Mouse (Mus musculus): Measurements from ENCODE around the gene Emid1. TPM values are rescaled to one million over a fixed set of nuclear protein-coding genes. Genes with fewer than 3 reads are reported as not detected.
A peak's percentile ranks its signal among the peaks of the same experiment; 100 is the strongest.

Emid1 gene
- polyA plus RNA-seq, 1 experiment from 2014 or later: 8.0 TPM

DNA sequence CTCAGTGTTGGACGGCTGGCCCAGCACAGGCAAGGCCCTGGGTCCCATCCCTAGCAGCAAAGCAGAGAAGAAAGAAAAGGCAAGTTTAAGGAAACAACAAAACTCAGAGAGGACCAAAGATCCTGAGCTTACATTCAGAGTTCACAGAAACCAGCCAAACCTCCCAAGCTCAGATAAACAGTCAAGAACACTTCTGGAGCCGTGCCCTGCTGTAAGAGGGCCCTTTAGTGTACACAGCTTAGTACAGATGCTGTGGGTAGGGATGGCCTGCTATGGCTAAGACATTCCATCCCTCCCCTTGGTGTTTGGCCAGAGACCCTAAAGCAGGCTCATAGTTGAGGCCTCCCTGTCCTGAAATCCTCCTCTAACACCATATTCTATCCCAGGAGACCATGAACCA lies 13.4 kb downstream of the Emid1 start:
- H3K4me3 ChIP-seq (ENCODE audit: low read length): no peak overlapping the region
- no peaks in the 10 kb centered on the region for H3K27me3 ChIP-seq (ENCODE audit: control insufficient read depth, insufficient read depth, low read length)
- no peak overlapping the region for H3K9ac ChIP-seq (ENCODE audit: low read length)
- peaks cover 16% of the 10 kb centered on the region for H3K4me1 ChIP-seq (ENCODE audit: control insufficient read depth, insufficient read depth, low read length)
- no peaks in the 10 kb centered on the region for H3K36me3 ChIP-seq (ENCODE audit: control insufficient read depth, insufficient read depth)
- WGBS: 65% methylated on average over 2 of the region's 2 CpGs
- H3K27ac ChIP-seq (ENCODE audit: low read length): no peak overlapping the region
- no peaks in the 10 kb centered on the region for H3K9me3 ChIP-seq (replicated peaks; ENCODE audit: control insufficient read depth, low read length)
- no peak overlapping the region for H3K4me2 ChIP-seq (ENCODE audit: low read depth, low read length)
- no peak for ATAC-seq (replicated peaks; ENCODE audit: extremely low read depth, insufficient read depth, low FRiP score)

DNA sequence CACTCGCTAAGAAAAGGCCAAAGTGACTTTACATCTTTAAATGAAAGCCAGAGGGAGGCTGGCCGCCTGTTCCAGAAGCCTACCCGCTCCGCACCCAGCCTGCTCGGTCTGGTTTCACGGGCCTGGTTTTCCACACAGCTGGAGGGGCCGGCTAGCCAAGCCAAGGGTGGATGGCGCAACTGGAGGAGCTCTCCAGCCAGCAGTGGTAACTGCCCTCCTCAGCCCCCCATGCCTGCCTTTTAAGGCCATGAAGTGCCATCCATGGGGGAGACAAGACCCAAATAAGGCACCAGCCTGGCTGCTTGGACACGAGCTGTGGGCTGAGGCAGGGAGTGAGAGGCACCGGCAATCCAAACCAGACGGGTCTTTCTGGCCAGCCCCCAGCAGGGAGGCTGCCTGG lies 16.1 kb downstream of the Emid1 start:
- H3K4me3 ChIP-seq (ENCODE audit: low read length): no peak overlapping the region
- H3K27me3 ChIP-seq (ENCODE audit: control insufficient read depth, insufficient read depth, low read length): no peaks in the 10 kb centered on the region
- no peak for ATAC-seq (replicated peaks; ENCODE audit: extremely low read depth, insufficient read depth, low FRiP score)
- H3K4me2 ChIP-seq (ENCODE audit: low read depth, low read length): no peak overlapping the region
- no peak overlapping the region for H3K27ac ChIP-seq (ENCODE audit: low read length)
- no peaks in the 10 kb centered on the region for H3K36me3 ChIP-seq (ENCODE audit: control insufficient read depth, insufficient read depth)
- no peak overlapping the region for H3K9ac ChIP-seq (ENCODE audit: low read length)
- WGBS: 65% methylated on average over 11 of the region's 11 CpGs
- peaks cover 10% of the 10 kb centered on the region for H3K4me1 ChIP-seq (ENCODE audit: control insufficient read depth, insufficient read depth, low read length)
- no peaks in the 10 kb centered on the region for H3K9me3 ChIP-seq (replicated peaks; ENCODE audit: control insufficient read depth, low read length)

DNA sequence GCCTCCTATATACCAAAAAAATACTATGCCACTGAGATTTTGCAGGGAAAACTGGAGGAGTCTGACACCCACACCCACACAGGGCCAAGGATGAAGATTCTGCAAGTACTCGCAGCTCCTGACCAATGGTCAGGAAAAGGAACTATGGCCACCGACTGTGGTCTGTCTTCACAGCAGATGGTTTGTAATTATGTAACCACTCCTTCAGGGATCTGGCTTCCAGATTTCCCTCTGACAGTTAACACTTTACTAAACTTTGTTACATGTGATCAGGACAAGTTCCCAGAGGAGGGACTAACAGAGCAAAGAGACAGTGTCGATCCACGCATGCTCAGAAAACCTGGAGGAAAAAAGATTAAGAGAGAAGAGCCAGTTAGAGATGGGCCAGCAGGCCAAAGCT lies 19.3 kb downstream of the Emid1 start:
- Histone ChIP-seq H3K4me2 (ENCODE audit: low read depth, low read length) (no peak overlapping the region), H3K9ac (ENCODE audit: low read length) (no peak overlapping the region), H3K27ac (ENCODE audit: low read length) (no peak overlapping the region), H3K27me3 (ENCODE audit: control insufficient read depth, insufficient read depth, low read length) (no peaks in the 10 kb centered on the region), H3K9me3 (replicated peaks; ENCODE audit: control insufficient read depth, low read length) (no peaks in the 10 kb centered on the region), H3K4me3 (ENCODE audit: low read length) (no peak overlapping the region), H3K36me3 (ENCODE audit: control insufficient read depth, insufficient read depth) (no peaks in the 10 kb centered on the region), H3K4me1 (ENCODE audit: control insufficient read depth, insufficient read depth, low read length) (no peaks in the 10 kb centered on the region)
- WGBS: 76% methylated on average over 4 of the region's 4 CpGs
- no peak for ATAC-seq (replicated peaks; ENCODE audit: extremely low read depth, insufficient read depth, low FRiP score)

DNA sequence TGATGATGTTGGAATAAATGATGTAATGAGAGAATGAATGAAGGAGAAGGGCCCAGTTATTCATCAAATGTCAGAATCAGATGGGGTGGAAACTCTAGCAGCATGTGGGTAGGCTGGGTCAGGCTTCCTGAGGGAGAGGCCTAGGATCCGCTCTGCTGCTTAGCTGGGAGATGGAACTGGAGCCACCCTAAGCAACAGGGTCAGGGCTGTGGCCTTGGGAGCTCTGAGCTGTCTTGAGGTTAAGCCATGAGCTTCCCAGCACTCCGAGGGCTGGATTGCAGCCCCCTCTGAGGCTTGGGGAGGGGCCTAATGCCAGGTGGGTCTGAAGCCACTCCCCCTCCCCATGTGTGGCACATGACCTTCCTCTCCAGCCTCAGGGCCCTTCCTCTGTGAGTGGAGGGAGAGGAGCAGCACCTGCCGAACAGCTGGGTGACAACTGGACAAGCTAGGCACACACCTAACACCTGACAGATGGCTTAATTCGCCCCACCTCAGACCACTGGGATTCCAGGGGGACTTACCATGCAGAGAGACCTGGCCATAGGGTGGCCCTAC lies 21.9 kb downstream of the Emid1 start:
- no peak overlapping the region for H3K9ac ChIP-seq (ENCODE audit: low read length)
- H3K27ac ChIP-seq (ENCODE audit: low read length): no peak overlapping the region
- ATAC-seq (replicated peaks; ENCODE audit: extremely low read depth, insufficient read depth, low FRiP score): no peak
- WGBS: 70% methylated on average over 4 of the region's 4 CpGs
- H3K27me3 ChIP-seq (ENCODE audit: control insufficient read depth, insufficient read depth, low read length): no peaks in the 10 kb centered on the region
- H3K4me2 ChIP-seq (ENCODE audit: low read depth, low read length): no peak overlapping the region
- H3K9me3 ChIP-seq (replicated peaks; ENCODE audit: control insufficient read depth, low read length): no peaks in the 10 kb centered on the region
- no peaks in the 10 kb centered on the region for H3K36me3 ChIP-seq (ENCODE audit: control insufficient read depth, insufficient read depth)
- no peak overlapping the region for H3K4me3 ChIP-seq (ENCODE audit: low read length)
- no peaks in the 10 kb centered on the region for H3K4me1 ChIP-seq (ENCODE audit: control insufficient read depth, insufficient read depth, low read length)

DNA sequence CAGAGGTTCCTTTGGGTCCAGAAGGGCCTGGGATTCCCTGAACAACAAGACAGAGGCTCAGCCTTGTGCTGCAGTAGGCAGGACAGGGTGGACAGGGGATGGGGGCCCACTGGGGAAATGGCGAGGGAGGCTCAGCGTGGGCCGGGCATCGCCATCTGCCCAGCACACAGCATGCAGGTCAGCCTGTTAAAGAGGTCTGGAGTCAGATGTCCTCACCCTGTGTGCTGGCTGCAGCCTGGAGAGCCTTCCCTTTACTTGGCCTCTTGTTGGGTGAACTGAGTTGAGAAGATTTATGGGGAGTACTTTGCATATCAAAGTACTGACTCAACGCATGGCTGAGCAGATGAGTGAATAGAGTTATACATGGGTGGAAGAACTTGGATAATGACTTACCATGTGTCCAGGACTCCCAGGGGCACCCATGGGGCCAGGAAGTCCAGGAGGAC lies 23.0 kb downstream of the Emid1 start:
- 59% methylated on average over 5 of the region's 5 CpGs for WGBS
- no peaks in the 10 kb centered on the region for H3K27me3 ChIP-seq (ENCODE audit: control insufficient read depth, insufficient read depth, low read length)
- H3K4me1 ChIP-seq (ENCODE audit: control insufficient read depth, insufficient read depth, low read length): no peaks in the 10 kb centered on the region
- ATAC-seq (replicated peaks; ENCODE audit: extremely low read depth, insufficient read depth, low FRiP score): no peak
- H3K36me3 ChIP-seq (ENCODE audit: control insufficient read depth, insufficient read depth): no peaks in the 10 kb centered on the region
- no peak overlapping the region for H3K27ac ChIP-seq (ENCODE audit: low read length)
- H3K9me3 ChIP-seq (replicated peaks; ENCODE audit: control insufficient read depth, low read length): no peaks in the 10 kb centered on the region
- H3K9ac ChIP-seq (ENCODE audit: low read length): no peak overlapping the region
- H3K4me3 ChIP-seq (ENCODE audit: low read length): no peak overlapping the region
- H3K4me2 ChIP-seq (ENCODE audit: low read depth, low read length): no peak overlapping the region

DNA sequence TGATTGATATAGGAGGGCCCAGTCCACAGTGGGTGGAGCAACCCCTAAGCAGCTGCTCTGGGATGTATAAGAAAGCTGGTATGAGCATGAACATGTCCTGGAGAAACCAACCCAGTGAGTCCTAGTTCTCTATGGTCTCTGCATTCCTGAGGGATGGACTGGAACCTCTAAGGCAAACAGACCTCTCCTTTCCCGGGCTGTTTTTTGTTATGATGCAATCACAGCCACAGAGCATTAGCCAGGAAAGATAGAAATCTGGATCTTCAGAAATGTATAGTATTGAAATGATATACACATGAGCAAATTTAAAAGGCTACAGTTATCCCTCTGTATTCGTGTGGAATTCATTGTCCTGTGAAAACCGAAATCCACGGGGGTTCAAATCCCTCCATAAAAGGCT lies 26.3 kb downstream of the Emid1 start:
- Histone ChIP-seq H3K27me3 (ENCODE audit: control insufficient read depth, insufficient read depth, low read length) (no peaks in the 10 kb centered on the region), H3K27ac (ENCODE audit: low read length) (no peak overlapping the region), H3K9me3 (replicated peaks; ENCODE audit: control insufficient read depth, low read length) (no peaks in the 10 kb centered on the region), H3K4me2 (ENCODE audit: low read depth, low read length) (no peak overlapping the region), H3K4me3 (ENCODE audit: low read length) (no peak overlapping the region), H3K36me3 (ENCODE audit: control insufficient read depth, insufficient read depth) (no peaks in the 10 kb centered on the region), H3K4me1 (ENCODE audit: control insufficient read depth, insufficient read depth, low read length) (no peaks in the 10 kb centered on the region), H3K9ac (ENCODE audit: low read length) (no peak overlapping the region)
- 86% methylated on average over 4 of the region's 4 CpGs for WGBS
- ATAC-seq (replicated peaks; ENCODE audit: extremely low read depth, insufficient read depth, low FRiP score): no peak

DNA sequence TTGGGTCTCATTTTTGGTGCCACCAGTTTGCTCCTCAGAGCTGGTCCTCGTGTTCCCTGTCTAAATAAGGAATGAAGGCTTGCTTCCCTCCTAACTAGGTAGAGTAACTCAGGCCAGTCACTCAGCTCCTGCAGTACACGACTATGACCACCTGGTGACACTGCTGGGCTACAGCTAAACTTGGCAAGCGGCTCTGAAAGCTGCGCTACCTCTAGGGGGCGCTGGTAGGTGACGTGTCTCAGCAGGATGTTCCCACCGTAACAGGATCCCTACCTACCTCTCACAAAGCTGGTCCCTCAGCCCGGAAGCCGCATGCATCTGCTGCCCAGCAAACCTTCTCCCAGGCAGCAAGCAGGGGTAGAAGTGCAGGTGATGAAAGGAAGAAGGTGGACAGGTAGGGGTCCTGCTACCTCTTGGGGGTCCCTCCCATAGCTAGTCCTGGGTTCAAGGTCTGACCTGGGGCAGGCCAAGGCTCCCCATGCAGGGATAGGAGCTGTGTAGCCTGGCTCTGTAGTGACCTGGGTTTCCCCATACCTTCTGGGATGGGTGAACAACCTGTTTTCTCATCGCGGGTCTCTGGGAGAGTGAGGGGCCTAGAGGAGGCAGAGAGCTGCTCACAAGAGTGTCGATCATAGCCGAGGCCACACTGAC lies 37.0 kb downstream of the Emid1 start:
- Histone ChIP-seq H3K4me1 (ENCODE audit: control insufficient read depth, insufficient read depth, low read length) (peaks cover 9% of the 10 kb centered on the region), H3K36me3 (ENCODE audit: control insufficient read depth, insufficient read depth) (no peaks in the 10 kb centered on the region), H3K4me2 (ENCODE audit: low read depth, low read length) (no peak overlapping the region), H3K27ac (ENCODE audit: low read length) (no peak overlapping the region), H3K4me3 (ENCODE audit: low read length) (no peak overlapping the region), H3K9me3 (replicated peaks; ENCODE audit: control insufficient read depth, low read length) (no peaks in the 10 kb centered on the region), H3K27me3 (ENCODE audit: control insufficient read depth, insufficient read depth, low read length) (no peaks in the 10 kb centered on the region), H3K9ac (ENCODE audit: low read length) (no peak overlapping the region)
- ATAC-seq (replicated peaks; ENCODE audit: extremely low read depth, insufficient read depth, low FRiP score): peak; percentile 24; the same call in 1 of the 2 replicates
- WGBS: 27% methylated on average over 13 of the region's 13 CpGs

DNA sequence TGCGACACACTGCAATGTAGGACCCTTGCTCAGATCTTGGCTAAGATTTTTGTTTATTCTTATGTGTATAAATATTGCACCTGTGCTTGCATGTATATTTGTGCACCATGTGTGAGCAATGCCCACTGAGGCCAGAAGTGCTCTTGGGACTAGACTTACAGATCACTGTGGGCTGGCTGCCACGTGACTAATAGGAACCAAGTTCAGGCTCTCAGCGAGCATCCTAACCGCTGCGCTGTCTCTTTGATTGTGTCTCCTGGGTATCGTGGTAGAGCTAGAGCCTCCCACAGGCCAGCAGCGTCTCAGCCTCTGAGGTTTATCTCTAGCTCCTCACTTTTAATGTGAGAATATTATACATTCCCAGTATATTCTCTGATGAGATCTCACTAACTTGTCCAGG lies 38.4 kb downstream of the Emid1 start:
- Histone ChIP-seq H3K4me1 (ENCODE audit: control insufficient read depth, insufficient read depth, low read length) (peaks cover 9% of the 10 kb centered on the region), H3K27me3 (ENCODE audit: control insufficient read depth, insufficient read depth, low read length) (no peaks in the 10 kb centered on the region), H3K4me3 (ENCODE audit: low read length) (no peak overlapping the region), H3K36me3 (ENCODE audit: control insufficient read depth, insufficient read depth) (no peaks in the 10 kb centered on the region), H3K27ac (ENCODE audit: low read length) (no peak overlapping the region), H3K9me3 (replicated peaks; ENCODE audit: control insufficient read depth, low read length) (no peaks in the 10 kb centered on the region), H3K4me2 (ENCODE audit: low read depth, low read length) (no peak overlapping the region), H3K9ac (ENCODE audit: low read length) (no peak overlapping the region)
- no peak for ATAC-seq (replicated peaks; ENCODE audit: extremely low read depth, insufficient read depth, low FRiP score)
- WGBS: 79% methylated on average over 7 of the region's 7 CpGs

DNA sequence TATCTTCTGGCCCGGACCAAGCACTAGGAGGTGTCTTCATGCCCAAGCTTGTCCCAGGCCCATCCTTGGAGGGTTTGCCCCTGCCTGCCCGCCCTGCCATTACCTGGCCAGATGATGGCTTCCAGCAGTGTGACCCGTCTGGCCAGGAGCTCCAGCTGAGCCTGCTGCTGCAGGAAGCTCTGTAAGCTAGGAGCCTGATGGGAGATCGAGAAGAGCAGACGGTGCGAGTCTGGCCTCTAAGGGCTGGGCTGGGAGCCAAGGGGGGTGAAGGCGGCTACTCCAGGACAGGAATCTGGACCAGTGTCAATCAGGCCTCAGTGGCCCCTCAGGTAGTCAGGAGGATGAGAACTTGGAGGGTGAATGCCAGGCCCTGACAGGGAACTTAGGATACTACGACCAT lies 42.6 kb downstream of the Emid1 start:
- H3K4me2 ChIP-seq (ENCODE audit: low read depth, low read length): no peak overlapping the region
- WGBS: 51% methylated on average over 8 of the region's 8 CpGs
- no peak overlapping the region for H3K27ac ChIP-seq (ENCODE audit: low read length)
- H3K27me3 ChIP-seq (ENCODE audit: control insufficient read depth, insufficient read depth, low read length): no peaks in the 10 kb centered on the region
- peaks cover 9% of the 10 kb centered on the region for H3K4me1 ChIP-seq (ENCODE audit: control insufficient read depth, insufficient read depth, low read length)
- no peaks in the 10 kb centered on the region for H3K9me3 ChIP-seq (replicated peaks; ENCODE audit: control insufficient read depth, low read length)
- ATAC-seq (replicated peaks; ENCODE audit: extremely low read depth, insufficient read depth, low FRiP score): 0 out of 2 replicates have a peak, but pooled peaks have one; percentile 39
- no peak overlapping the region for H3K4me3 ChIP-seq (ENCODE audit: low read length)
- H3K9ac ChIP-seq (ENCODE audit: low read length): no peak overlapping the region
- H3K36me3 ChIP-seq (ENCODE audit: control insufficient read depth, insufficient read depth): peaks cover 5% of the 10 kb centered on the region

Measured in heart, embryonic 16.5 days (tissue).